Mouse (Mus musculus) liver, adult 2 months (tissue): ENCODE data around the gene Tex29.

Experiments used
- CTCF ChIP-seq: fragments of 200-500 bp; IDR thresholded peaks from 2 replicates; pipeline ENCODE4 v1.5.1; 2011; ENCODE audit warnings: low read depth, low read length, control low read depth
- POLR2A ChIP-seq: fragments of 200-500 bp; IDR thresholded peaks from 2 replicates; pipeline ENCODE4 v1.6.1; 2011; ENCODE audit warnings: low read length, control low read depth; ENCODE audit not compliant: insufficient read depth; ENCODE audit errors: extremely low read depth

DNA sequence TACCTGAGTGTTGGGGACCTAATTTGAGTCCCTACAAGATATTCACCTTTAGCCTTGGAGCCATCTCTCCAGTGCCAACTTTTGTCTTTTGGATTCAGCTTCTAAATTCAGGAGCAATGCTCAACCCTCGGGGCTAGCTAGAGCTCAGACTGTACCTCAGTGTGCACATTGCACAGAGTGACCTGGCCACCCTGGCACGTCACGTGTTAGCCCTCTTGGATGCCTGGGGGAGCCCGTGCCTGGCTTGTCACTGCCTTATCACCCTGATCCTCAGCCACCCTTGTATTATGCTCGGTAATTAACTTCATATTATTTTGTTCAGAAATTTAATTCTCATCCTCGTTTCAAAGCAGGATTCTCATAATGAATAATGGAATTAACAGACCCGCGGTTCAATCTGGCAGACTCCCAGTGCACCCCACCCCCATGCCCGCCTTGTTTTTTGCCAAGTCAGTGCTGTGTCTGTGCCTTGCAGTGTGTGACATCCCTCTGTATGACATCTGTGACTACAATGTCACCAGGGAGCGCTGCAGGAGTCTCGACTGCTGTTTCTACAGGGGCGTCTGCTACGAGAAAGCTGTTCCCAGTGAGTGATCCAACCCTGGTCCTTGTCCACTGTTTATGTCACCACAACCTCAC is 3.5 kb downstream of the Tex29 start:
- TF ChIP-seq CTCF (no peak), POLR2A (no peak)
